Mouse (Mus musculus) liver, embryonic 15.5 days (tissue): Measurements from ENCODE around the gene Dgkh. TPM values are rescaled to one million over a fixed set of nuclear protein-coding genes. Genes with fewer than 3 reads are reported as not detected.

Experiments used
- ATAC-seq: fragments of 200-750 bp; cut with Nextera tagmentation; 2 replicates; pipeline ENCODE4 v1.8.0; 2017; ENCODE audit warnings: moderate number of reproducible peaks, mild to moderate bottlenecking, moderate library complexity; ENCODE audit not compliant: insufficient read depth
- H3K27ac ChIP-seq: fragments of 300-500 bp; sonication (generic); replicated peaks from 2 replicates; pipeline ENCODE4 v1.5.1; 2015; ENCODE audit warnings: mild to moderate bottlenecking, inconsistent platforms
- H3K27me3 ChIP-seq: fragments of 300-500 bp; sonication (generic); 2 replicates; pipeline ENCODE4 v1.6.1; 2015; ENCODE audit warnings: mild to moderate bottlenecking, inconsistent platforms
- H3K36me3 ChIP-seq: fragments of 300-500 bp; sonication (generic); replicated peaks from 2 replicates; pipeline ENCODE4 v1.6.1; 2015; ENCODE audit warnings: moderate library complexity, mild to moderate bottlenecking, inconsistent platforms
- H3K4me1 ChIP-seq: fragments of 300-500 bp; sonication (generic); replicated peaks from 2 replicates; pipeline ENCODE4 v1.6.1; 2015; ENCODE audit warnings: inconsistent platforms
- H3K4me2 ChIP-seq: fragments of 300-500 bp; sonication (generic); 2 replicates; pipeline ENCODE4 v1.6.1; 2015; ENCODE audit warnings: moderate library complexity, mild to moderate bottlenecking, inconsistent platforms
- H3K4me3 ChIP-seq: fragments of 300-500 bp; sonication (generic); replicated peaks from 2 replicates; pipeline ENCODE4 v1.5.1; 2015; ENCODE audit warnings: mild to moderate bottlenecking, inconsistent platforms
- H3K9ac ChIP-seq: fragments of 300-500 bp; sonication (generic); 2 replicates; pipeline ENCODE4 v1.6.1; 2015; ENCODE audit warnings: moderate library complexity, mild to moderate bottlenecking, inconsistent platforms
- H3K9me3 ChIP-seq: fragments of 300-500 bp; sonication (generic); replicated peaks from 2 replicates; pipeline ENCODE4 v1.6.1; 2016; ENCODE audit warnings: inconsistent platforms
- WGBS: fragments of 180-500 bp; shearing (Covaris S2); methylation state at CpG from one replicate; pipeline ENCODE4 v1.1.7; 2015; ENCODE audit warnings: mixed read lengths; ENCODE audit not compliant: insufficient replicate concordance; 5-methylcytosine and 5-hydroxymethylcytosine counted together
- polyA plus RNA-seq: library from polyadenylated mRNA; unstranded; fragments of >200 nt; fragmentation: Nextera tagmentation; extraction: Ambion mirVana; gene quantifications from 2 replicates; pipeline ENCODE4 v1.2.1, GENCODE M21; 2015

The Dgkh gene
- polyA plus RNA-seq, result 0.25 and 0.39 TPM in 2 replicates

DNA sequence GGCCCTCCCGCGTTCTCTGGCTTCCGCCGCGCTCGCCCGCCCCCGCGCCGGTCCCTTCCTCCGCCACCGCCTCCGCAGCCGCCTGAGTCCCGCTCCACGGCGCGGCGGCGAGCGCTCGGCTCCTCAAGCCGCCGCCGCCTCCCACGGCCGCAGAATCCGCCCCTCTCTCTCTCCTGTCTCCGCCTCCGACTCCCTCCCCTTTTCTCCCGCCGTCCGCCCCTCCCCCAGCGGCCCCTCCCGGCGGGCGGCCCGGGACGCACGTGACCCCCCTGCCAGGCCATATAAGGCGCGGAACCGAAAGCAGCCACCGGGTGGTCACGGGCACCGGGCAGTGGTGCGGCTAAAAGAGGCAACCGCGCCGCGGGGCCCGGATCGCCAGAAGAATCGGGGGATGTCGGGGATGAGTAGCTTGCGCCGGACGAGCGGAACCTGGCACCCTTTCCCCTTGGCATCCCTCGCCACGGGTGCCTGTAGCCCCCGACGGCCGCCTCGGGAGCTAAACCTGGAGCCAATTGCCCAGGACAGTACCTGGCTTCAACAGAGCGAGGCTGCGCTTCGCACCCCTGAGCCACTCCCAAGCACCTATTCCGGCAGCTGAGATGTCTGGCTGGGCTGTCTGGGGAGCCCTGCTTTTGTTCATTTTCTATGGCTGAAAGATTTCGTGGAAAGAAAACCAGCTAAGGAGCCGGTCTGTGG is at the start of gene Dgkh:
Gene Dgkh, minus strand, starts transcription at position 160 of the 696 bp plus-strand sequence.
- H3K4me3 ChIP-seq, result peak within 1 kb of the TSS; percentile 62
- peaks cover 18% of the 10 kb centered on the region for H3K4me1 ChIP-seq
- ATAC-seq, result peak; percentile 70
- H3K9me3 ChIP-seq, result no peaks in the 10 kb centered on the region
- H3K4me2 ChIP-seq, result peak within 1 kb of the TSS; percentile 76
- H3K27ac ChIP-seq, result no peak within 1 kb of the TSS
- peaks cover 74% of the 10 kb centered on the region for H3K27me3 ChIP-seq
- H3K9ac ChIP-seq, result peak within 1 kb of the TSS; percentile 35; the same call in 1 of the 2 replicates
- WGBS, result under 1% methylated on average over 71 of the region's 71 CpGs
- H3K36me3 ChIP-seq, result no peaks in the 10 kb centered on the region

DNA sequence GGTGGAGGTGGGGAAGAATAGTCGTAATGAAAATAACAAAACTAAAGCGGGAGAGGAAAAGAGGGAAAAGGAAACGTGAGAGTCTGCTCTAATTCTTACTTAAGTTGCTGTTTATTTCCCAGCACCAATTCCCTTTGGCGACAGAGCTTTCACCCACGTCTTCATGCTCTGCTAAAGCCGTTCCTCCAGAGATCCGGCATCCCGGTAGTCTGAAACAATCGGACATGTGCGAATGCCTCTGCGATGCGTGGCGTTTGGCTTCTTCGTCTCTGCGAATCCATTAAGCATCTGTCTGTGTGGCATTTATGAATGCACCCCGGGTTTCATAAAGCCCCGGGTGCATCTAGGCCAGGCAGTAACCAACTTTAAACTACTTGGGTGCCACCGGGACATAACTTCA is 44.6 kb upstream of the Dgkh start:
- Histone ChIP-seq H3K4me2 (no peak overlapping the region), H3K9me3 (no peaks in the 10 kb centered on the region), H3K27ac (no peak overlapping the region), H3K9ac (no peak overlapping the region), H3K36me3 (no peaks in the 10 kb centered on the region), H3K4me1 (no peaks in the 10 kb centered on the region), H3K27me3 (no peaks in the 10 kb centered on the region), H3K4me3 (no peak overlapping the region)
- no peak for ATAC-seq
- WGBS, result 66% methylated on average over 18 of the region's 18 CpGs

DNA sequence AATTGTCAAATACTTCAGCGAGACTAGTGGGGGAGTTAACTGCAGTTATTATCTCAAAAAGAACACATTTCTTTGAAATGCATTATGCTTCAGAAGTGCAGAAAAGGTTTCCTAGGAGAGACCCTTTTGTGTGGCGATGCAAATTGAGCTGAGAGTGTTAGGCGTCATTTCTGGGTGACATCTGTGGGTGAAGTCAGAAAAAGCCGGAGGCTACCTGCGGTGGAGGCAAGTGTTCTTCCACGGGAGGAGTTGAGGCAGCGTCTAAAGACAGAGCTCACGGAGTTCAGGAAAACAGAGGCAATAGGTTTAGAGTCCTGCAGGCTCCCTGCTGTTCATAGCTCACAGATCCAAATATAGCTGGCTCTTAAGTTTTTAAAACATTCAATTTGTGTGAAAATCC is 44.1 kb upstream of the Dgkh start:
- H3K27me3 ChIP-seq, result no peaks in the 10 kb centered on the region
- H3K4me3 ChIP-seq, result no peak overlapping the region
- no peak for ATAC-seq
- H3K9me3 ChIP-seq, result no peaks in the 10 kb centered on the region
- 44% methylated on average over 8 of the region's 8 CpGs for WGBS
- no peak overlapping the region for H3K27ac ChIP-seq
- H3K36me3 ChIP-seq, result no peaks in the 10 kb centered on the region
- no peak overlapping the region for H3K4me2 ChIP-seq
- H3K9ac ChIP-seq, result no peak overlapping the region
- H3K4me1 ChIP-seq, result no peaks in the 10 kb centered on the region

DNA sequence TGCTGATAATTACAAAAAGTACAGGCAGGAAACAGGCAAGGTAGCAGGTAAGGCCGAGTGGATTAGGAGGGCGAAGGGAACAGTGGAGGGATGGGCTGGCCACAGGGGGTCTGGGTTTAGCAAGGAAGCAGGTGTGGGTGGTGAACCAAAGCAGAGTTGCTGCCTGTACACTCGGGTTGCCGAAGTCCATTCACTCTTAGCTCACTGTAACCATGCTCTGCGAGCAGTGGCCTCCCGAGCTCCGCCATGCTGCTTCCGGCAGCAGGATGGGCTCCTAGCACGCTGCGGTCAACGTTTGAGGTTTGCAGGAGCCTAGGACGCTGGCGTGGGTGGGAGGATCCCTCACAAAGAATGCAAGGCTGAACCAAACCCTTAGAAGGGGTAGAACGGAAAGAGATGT is 43.1 kb upstream of the Dgkh start:
- Histone ChIP-seq H3K9ac (no peak overlapping the region), H3K4me1 (no peaks in the 10 kb centered on the region)
- 59% methylated on average over 14 of the region's 14 CpGs for WGBS

DNA sequence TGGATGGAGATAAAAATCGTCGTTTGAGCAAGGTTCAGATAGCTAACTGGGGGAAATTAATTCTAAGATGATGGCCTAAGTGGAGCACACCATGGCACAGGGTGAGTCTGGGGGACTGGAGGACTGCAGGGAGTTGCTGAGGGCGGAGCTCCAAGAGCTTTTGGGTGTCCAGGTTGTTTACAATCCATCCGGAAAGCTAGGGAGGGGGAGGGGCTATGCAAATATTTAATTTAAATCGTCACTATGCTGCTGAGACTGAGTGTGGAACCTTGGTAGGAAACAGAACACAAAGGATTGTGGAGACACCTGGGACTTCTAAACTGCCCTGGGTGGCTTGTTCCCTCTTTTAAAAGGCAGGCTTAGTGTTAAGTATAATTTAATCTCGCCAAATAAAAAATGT is 42.6 kb upstream of the Dgkh start:
- Histone ChIP-seq H3K4me1 (no peaks in the 10 kb centered on the region), H3K9me3 (no peaks in the 10 kb centered on the region), H3K9ac (no peak overlapping the region), H3K4me2 (no peak overlapping the region), H3K4me3 (no peak overlapping the region), H3K27me3 (no peaks in the 10 kb centered on the region), H3K36me3 (no peaks in the 10 kb centered on the region), H3K27ac (no peak overlapping the region)
- 38% methylated on average over 6 of the region's 6 CpGs for WGBS
- ATAC-seq, result no peak

More for the DNA sequence above, 43.1 kb upstream of the Dgkh start:
- ATAC-seq, result no peak
- H3K4me3 ChIP-seq, result no peak overlapping the region
- H3K4me2 ChIP-seq, result no peak overlapping the region
- H3K36me3 ChIP-seq, result no peaks in the 10 kb centered on the region
- H3K27me3 ChIP-seq, result no peaks in the 10 kb centered on the region
- no peak overlapping the region for H3K27ac ChIP-seq
- H3K9me3 ChIP-seq, result no peaks in the 10 kb centered on the region

DNA sequence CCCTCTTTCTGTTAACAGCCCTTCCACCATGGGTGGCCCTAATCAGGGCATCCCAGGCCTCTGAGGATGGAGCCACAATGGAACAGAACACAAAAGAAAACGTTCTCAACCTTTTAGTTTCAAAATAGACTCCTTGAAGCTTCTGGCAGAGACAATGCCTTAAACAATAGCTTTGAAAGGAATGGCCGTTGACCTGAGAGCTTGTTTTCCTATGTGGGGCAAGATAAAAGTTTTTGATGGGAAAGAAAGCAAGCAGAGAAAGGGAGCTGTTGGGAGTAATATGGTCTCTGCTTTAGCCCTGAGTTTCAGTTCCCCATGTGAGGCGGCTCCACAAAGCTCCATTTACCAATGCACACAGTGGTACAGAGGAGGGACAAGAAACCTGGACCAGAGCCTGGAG is 37.9 kb upstream of the Dgkh start:
- Histone ChIP-seq H3K4me1 (no peaks in the 10 kb centered on the region), H3K27me3 (no peaks in the 10 kb centered on the region), H3K4me3 (no peak overlapping the region), H3K9ac (no peak overlapping the region), H3K27ac (no peak overlapping the region), H3K9me3 (no peaks in the 10 kb centered on the region), H3K36me3 (no peaks in the 10 kb centered on the region), H3K4me2 (no peak overlapping the region)
- ATAC-seq, result no peak
- 35% methylated on average over 3 of the region's 3 CpGs for WGBS

DNA sequence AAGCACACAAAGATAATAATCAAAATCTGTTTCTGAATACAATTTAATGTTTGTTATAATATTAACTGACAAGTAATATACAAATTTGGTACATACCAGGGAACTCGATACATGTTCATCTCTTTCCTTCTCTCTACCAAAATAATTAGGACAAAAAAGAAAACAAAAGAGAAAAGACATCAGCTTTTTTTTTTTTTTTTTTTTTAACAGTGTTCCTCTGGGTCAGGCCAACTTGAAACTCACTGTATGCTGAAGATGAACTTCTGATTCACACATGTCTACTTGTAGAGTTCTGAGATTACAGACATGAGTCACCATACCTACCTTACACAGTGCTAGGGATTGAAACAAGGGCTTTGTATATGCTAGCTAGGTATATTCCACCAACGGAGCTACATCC is 28.5 kb upstream of the Dgkh start:
- WGBS, result 72% methylated on average over 2 of the region's 2 CpGs
- H3K36me3 ChIP-seq, result no peaks in the 10 kb centered on the region
- no peak overlapping the region for H3K27ac ChIP-seq
- no peaks in the 10 kb centered on the region for H3K4me1 ChIP-seq
- H3K4me2 ChIP-seq, result no peak overlapping the region
- no peak overlapping the region for H3K4me3 ChIP-seq
- no peaks in the 10 kb centered on the region for H3K9me3 ChIP-seq
- H3K9ac ChIP-seq, result no peak overlapping the region
- H3K27me3 ChIP-seq, result no peaks in the 10 kb centered on the region
- ATAC-seq, result no peak

DNA sequence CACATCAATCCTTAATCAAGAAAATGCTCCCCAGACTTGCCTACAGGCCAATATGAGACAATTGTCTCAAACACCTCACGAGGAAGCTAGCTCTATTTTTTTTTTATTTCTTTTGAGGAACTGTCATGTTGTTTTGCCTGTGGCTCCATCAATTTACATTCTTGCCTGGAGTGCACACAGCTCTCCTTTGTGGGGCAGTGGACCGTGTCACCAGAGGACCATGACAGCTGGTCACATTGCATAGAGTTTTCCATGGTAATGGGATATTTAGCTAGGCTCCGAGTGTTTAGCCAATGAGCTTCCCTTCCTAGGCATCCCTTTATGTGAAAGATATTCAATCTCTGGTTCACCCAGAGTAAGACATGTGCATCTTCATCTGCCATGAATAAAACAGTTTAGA is 26.9 kb upstream of the Dgkh start:
- H3K4me2 ChIP-seq, result no peak overlapping the region
- H3K27ac ChIP-seq, result no peak overlapping the region
- H3K27me3 ChIP-seq, result no peaks in the 10 kb centered on the region
- H3K4me3 ChIP-seq, result no peak overlapping the region
- no peaks in the 10 kb centered on the region for H3K36me3 ChIP-seq
- H3K9me3 ChIP-seq, result no peaks in the 10 kb centered on the region
- no peaks in the 10 kb centered on the region for H3K4me1 ChIP-seq
- ATAC-seq, result no peak
- H3K9ac ChIP-seq, result no peak overlapping the region
- 70% methylated on average over 3 of the region's 3 CpGs for WGBS

DNA sequence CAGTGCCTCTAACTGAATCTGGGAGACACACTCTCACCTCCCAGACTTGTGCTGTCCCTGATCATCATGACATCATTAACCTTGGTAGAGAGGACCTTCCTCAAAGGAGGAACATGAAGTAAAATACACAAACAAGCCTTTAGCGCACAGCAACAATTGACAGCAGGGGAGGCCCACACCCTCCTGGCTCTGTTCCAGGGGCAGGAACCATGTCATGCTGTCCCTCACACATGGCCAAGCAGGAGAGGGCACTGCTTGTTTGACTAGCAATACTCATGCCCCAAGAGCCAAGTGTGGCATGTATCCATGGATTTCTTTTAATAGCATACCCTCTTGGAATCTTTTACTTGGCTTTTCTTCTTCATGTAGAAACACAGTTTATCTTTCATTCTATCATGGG is 22.7 kb upstream of the Dgkh start:
- Histone ChIP-seq H3K36me3 (no peaks in the 10 kb centered on the region), H3K9me3 (no peaks in the 10 kb centered on the region), H3K9ac (no peak overlapping the region), H3K4me1 (no peaks in the 10 kb centered on the region), H3K4me3 (no peak overlapping the region), H3K4me2 (no peak overlapping the region), H3K27ac (no peak overlapping the region), H3K27me3 (no peaks in the 10 kb centered on the region)
- no peak for ATAC-seq
- 83% methylated on average over 1 of the region's 1 CpGs for WGBS

DNA sequence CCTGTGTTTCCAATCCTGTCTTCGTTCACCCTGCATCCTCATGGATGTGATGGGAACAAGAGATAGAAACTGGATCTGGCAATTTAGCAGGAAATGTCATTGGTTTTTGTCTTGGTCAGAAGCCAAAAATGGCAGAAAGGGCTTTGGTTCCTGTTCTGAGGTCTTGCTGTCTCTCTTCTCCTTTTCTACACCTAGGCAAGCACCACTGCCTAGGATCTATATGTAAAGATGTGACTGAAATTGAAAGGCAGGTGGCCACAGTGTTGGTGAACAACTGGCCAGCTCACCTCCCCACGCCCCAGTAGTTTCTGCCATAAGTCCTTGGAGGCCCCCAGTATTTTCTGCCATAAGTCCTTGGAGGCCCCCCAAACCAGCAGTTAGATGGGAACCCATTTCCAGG is 16.1 kb upstream of the Dgkh start:
- H3K27me3 ChIP-seq, result no peaks in the 10 kb centered on the region
- no peak for ATAC-seq
- no peaks in the 10 kb centered on the region for H3K9me3 ChIP-seq
- H3K4me3 ChIP-seq, result no peak overlapping the region
- no peaks in the 10 kb centered on the region for H3K4me1 ChIP-seq
- H3K4me2 ChIP-seq, result no peak overlapping the region
- no peaks in the 10 kb centered on the region for H3K36me3 ChIP-seq
- no peak overlapping the region for H3K9ac ChIP-seq
- 54% methylated on average over 2 of the region's 2 CpGs for WGBS
- no peak overlapping the region for H3K27ac ChIP-seq

DNA sequence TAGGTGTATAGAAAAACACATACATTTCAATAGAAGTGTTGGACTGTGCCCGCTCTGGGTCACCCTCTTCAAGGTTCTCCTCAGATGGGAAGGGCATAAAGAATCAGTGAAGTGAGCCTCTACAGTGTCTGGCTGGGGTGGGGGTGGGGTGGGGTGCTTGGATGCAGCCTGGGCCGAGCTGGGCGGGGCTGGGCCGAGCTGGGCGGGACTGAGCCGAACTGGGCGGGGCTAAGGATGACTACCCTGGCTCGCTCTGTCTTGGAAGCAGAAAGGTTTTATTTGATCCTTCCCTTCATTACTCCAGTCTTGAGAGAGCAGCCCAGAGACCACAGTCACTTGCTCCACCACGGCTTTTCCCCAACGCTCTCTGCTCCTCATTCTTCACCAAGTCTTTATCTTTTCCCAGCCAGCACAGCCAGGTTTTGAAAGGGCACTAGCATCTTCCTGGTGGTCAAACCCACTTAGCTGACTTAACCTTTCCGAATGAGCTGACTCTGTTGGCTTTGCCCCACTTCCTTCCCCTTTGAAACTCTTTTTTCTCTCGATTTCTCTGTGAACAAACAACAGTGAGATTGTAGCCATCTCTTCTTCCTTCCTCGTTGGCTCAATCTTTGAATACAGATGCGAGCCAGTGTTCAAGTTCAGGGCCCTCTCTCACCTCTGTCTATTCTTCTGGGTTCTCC is 15.5 kb upstream of the Dgkh start:
- Histone ChIP-seq H3K27ac (no peak overlapping the region), H3K36me3 (no peaks in the 10 kb centered on the region), H3K9me3 (no peaks in the 10 kb centered on the region), H3K9ac (no peak overlapping the region), H3K27me3 (no peaks in the 10 kb centered on the region), H3K4me3 (no peak overlapping the region), H3K4me2 (no peak overlapping the region), H3K4me1 (no peaks in the 10 kb centered on the region)
- ATAC-seq, result no peak
- WGBS, result 18% methylated on average over 14 of the region's 14 CpGs
